Mouse (Mus musculus): ENCODE data around the gene Des. TPM values are rescaled to one million over a fixed set of nuclear protein-coding genes. Genes with fewer than 3 reads are reported as not detected.
A peak's percentile ranks its signal among the peaks of the same experiment; 100 is the strongest.

The Des gene
- total RNA-seq, 2 experiments from 2014 or later, result 1,482 to 1,503 TPM

DNA sequence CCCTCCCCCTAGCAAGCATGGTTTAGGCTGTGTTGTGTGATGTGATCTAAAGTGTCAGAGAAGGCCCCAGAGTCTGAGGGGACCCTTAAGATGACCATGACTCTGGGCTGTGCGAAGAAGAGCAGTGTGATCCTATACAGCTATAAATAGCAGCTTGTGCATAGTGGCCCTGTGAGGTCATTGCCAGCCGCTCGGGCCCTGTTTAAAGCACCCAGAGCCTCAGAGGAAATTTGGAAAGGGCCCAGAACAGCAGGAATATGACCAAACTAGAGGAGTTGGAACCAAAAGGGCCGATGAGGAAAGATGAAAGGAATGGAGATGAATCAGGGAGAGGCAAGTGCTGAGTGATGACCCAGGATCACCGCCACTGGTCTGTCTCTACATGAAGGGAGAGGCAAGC is 12.8 kb upstream of the Des start:
- DNase-seq, result no peak

DNA sequence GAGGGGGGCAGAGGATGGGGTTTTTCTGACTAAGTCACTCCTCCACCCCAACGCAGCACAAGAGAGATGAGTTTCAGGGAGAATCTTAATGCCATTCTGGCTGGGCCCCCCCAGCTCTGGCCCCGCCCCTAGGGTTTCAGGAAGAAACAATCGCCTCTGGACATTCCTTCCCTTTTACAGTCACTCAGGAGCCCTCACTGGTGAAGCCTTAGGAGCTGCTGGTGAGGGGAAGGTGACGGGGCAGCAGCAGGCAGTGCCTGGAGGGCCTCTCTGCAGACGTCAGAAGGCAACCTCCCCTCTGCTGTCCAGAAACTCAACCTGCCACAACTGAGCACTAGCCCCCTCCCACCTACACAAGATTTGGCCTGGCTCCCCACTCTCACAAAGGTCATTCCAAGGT is 10.9 kb upstream of the Des start:
- no peak for DNase-seq

DNA sequence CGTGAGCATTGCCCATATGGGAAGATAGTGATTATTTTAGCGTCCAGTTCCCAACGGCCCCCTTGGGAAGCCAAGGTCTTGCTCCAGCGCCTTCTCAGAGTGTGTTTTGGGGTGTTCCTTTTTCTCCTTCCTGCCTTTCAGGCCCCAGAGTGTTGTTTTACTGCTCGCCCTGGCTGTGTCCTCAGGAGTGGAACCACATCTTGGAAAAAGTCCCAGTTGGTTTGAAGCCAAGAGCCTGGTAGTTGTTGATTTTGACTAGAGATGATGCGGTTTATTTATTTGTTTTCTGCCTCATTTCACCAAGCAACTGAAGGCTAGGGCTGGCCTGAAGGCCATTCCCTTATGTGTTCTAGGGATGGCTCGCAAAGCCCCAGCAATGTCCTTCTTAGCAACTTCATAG is 2.9 kb upstream of the Des start:
- DNase-seq, result peak; percentile 54

DNA sequence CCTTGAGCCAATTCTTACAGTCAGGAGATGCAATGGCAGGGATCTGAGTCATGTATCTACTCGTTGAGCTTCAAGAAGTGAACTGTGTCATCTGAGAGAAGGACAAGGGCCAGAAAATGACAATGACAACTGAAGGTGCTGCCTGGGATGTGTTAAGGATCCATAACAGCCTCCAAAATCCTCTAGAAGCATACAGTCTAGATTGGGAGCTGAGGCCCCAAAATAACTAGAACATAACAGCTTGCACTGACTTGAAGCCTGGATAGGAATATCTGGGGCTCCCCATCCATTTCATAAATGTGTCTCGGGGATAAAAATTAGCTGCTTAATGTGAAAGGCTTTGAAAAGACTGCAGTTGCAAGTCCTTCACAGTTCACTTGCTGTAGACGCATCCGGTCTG is 2.1 kb upstream of the Des start:
- no peak for DNase-seq

DNA sequence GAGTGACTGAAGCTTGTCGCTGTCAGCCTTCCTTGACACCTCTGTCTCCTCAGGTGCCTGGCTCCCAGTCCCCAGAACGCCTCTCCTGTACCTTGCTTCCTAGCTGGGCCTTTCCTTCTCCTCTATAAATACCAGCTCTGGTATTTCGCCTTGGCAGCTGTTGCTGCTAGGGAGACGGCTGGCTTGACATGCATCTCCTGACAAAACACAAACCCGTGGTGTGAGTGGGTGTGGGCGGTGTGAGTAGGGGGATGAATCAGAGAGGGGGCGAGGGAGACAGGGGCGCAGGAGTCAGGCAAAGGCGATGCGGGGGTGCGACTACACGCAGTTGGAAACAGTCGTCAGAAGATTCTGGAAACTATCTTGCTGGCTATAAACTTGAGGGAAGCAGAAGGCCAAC is 783 bp upstream of the Des start:
- DNase-seq, result no peak

DNA sequence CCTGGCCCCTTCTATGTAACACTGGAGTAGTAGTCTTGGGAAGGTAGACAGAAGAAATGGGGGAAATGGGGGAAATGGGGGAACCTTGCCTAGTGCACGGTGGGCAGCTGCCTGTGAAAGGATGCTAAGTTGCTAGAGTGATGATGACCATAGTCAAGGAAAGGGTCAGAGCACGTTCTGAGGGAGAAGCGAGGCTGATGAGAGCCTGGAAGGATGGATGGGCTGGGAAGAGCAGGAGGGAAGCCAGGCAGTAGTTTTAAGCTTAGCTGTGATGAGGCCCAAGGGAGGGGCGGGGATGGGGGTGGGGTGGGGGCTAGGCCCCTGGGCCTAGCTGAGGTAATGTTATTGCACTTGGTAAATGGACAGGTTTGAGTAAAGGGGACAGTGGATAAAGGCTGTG is 994 bp downstream of the Des start:
- no peak for DNase-seq

DNA sequence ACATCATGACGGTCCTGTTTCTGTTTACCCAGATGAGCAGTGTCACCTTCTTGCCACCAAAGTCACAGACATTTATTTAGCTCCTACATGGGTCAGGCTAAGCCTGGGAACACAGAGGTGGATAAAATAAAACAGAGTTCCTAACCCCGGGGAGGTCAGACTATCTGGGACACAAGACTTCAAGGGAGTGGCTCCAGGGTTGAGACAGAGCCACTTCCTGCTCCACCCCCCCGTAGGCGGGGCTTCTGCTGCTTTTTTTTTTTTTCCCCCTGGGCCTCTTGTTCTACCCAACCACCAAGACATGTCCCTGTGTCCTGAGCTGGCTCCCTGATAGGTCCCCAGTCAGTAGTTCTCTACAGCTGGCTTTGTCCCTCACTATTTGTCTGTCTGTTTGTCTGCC is 1.6 kb downstream of the Des start:
- DNase-seq, result no peak

DNA sequence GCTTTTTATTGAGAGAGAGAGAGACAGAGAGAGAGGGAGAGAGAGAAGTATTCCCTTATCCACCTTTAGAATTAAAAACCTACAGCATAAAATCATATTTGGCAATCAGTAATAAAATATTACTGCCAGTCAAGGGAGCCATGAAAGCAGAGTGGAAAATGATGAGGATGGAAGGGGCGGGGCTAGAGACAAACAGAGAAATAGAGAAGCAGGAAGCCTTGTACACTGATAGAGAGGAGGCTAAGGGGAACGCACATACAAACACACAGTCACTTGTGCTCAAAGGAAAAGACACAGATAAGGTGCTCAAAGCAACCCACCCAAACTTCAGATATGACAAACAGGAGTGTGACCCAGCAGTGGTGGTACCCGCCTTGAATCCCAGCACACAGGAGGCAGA is 3.7 kb downstream of the Des start:
- DNase-seq, result no peak

DNA sequence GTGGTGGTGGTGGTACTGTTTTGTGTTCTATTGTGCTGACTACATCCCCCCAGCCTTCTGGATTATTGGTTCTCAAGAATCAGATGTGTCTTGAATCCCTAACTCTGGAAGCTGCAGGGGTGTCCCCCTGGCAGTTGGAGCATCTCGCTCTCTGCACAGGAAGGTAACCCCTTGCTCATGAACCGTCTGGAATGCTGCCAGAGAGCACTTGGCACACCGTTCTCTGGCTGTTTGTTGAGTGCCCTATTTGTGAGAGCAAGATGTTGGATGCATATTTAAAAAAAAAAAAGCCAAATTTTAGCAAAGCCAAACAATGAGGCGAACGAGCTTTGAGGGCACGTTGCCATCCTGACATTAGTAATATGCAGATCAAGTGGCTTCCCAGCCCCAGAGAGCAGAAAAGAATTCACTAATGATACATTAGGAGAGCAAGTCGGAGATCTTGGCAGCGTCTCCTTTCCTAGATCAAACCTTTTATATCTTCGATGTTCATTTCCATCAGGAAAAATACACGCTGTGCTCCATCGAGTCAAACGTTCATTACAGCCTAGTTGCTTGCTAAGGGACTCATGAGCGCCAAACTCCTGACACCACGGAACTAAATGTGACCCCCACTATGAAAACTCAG is 5.5 kb downstream of the Des start:
- no peak for DNase-seq

DNA sequence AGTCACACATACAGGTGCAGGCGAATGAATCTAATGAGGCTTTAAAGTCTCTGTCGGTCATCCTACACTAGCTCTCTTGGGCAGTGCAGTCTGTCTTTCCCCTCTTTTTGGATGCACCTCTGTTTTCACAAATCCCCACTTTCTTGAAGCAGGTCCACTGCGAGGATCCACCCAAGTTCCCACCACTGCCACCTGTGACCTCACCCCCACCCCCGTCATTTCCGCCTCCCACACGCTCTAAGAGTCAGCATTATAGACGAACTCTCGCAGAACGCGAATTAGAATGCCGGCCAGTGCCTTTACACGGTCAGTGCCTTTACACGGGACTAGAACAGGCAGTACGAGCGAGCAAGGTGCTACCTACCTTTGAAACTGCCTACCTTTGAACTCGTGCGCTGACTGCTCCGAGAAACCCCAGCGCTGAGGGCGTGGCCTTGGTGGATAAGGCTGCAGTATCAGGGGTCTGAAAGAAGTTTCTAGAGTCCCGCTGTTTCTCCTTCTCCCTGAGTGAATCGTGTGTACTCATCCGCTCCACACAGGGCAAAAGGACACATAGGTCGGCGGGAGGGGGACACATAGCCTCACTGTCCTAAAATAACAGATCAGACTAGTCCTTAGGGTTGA is 9.3 kb downstream of the Des start:
- DNase-seq, result no peak

DNA sequence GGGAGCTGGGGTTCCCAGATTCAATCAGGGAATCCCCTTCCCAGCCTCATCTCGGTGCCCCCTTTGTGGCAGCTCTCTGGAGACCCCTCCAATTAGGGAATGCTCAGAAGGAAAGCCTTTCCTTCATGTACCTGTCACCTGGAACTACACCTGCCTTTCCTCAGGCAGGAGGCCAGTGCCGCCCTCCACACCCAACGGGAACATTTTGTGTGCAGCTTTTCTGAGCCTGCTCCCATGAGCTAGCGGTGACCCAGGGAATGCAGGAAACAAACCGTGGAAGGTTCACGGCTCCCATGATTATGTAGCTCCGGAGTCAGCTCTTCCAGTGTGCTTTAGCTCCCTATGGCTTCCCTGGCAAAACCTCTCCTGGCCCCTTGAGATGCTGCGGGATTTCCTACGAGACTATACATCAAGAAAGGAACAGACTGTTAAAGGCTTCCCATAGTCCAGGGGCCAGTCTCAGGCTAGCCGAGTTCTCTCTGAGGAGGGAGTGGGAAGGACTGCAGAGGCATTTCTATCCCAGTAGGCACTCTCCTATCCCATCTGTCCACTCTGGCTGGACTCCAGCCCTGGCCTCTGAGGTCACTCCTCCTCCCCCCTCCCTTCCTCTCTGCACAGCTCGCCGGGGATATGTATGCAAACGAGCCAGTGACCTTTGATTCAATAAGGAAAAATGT is 10.0 kb downstream of the Des start:
- DNase-seq, result peak; percentile 83

DNA sequence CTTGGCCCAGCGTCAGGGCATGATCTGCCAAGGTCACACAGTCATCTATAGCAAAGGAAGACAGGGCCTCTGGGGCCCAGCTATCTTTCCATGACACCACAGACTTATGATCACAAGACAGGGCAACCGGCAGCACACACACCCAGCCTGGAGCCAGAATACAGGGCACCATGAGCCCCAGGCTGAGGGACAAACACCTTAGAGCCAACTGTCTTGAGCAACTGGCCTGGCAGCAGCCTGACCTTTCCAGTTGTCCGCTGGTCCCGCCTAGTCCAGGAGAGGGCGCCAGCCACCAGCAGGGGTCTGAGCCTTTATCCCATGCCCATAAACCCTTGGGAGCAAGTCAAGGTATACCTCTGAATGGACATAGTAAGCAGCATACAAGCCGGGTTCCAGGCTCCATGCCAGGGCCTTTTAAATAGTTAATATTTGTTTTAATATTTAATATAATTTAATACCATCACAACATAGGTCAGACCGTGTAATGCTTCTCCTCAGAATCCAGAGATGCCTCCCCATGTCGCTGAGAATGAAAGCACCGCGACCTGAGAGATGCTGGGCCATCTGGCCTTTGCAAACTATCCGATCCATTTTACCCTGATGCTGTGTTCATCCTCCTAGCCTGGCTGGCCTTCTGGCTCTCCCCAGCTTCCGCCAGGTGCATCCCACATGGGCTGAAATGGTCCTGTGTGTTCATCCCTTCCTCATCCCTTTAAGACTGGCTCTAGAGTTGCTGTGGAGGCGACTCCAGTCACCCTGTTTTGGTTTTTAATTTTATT is 11.4 kb downstream of the Des start:
- peak; percentile 79 for DNase-seq

DNA sequence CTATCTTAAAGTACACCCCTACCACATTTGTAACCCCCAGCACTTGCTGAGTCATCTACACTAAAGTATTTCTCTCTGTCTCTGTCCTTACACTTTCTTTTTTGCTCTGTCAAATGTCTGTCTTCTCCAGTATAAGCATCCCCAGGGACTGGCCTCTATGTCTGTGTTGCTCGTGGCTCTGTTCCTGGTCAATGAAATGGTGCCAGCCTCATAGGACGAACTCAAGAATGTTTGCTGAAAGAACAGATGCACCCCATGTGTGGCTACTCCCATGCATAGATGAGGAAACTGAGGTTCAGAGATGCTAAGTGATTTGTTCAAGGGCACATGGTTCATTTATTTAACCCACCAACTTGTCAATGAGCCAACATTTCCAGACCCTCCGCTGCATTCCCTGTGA is 12.3 kb downstream of the Des start:
- no peak for DNase-seq

DNA sequence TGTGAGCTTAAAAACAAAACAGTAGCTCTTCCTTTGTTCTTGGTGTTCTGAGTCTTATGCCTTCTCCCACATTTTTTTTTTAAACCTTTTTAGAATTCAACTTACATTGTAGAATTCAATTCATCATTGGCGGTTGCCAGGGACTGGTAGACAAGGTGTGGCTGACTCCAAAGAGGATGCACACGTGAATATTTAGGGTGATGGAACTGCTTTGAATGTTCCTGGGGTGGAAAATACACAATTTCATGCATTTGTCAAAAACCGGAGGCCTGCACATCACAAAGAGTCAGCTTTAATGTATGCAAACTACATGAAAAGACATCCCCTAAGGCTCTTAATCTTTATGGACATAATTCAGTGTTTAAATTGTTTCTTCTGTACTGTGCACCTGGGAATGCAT is 13.1 kb downstream of the Des start:
- no peak for DNase-seq

DNA sequence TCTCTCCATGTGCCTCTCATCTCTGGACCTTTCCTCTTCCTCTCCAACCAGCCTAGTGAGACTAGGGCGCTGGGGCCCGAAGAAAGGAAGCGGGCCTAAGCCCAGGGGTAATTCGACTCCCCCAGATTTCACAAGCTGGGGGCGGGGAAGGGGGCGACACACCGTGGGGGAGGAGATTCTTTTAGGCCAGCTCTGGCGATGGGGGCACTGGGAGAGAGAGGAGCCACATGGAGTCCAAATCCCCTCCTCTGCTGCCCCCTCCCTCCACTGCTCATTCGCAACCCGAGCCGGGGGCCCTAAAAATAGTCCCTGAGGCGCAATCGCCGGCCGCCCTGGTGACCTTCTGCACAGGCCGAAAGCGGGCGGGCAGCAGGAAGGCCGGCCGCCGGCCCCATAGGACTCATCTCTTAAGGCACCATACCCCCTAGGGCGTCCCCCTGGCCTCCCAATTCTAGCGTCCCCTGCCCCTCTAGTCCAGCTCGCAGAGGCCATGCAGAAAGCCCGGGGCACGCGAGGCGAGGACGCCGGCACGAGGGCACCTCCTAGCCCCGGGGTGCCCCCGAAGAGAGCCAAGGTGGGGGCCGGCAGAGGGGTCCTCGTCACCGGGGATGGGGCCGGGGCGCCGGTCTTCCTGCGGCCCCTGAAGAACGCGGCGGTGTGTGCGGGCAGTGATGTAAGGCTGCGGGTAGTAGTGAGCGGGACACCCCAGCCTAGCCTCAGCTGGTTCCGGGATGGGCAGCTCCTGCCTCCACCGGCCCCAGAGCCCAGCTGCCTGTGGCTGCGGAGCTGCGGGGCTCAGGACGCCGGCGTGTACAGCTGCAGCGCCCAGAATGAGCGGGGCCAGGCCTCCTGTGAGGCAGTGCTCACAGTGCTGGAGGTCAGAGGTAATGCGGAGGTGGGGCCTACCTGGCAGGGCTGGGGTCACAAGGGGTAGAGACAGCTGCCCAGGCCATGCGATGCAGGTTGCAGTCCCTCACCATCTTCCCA is 15.1 kb downstream of the Des start, which contains the start of gene Speg:
Speg (plus strand) TSS at position 348 of the 987 bp plus-strand sequence.
- DNase-seq, result peak; percentile 63

DNA sequence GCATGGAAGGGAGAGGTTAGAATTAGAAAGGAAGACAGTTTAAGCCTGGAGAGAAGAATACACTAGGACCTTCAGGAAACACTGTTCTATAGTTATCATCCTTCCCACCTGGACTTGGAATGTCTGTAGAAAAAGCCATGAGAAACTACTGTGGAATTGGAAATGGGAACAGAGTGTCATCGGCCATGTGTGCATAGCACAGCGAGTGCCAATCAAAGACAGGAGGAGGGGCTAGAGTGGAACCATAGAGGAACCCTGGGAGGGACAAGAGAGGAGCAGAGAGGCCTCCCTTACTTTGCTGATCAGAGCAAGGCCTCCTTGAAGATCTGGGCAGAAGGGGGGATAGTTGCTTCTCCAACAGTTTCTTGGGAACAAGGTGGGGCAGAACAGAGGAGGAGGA is 19.1 kb downstream of the Des start:
- no peak for DNase-seq

DNA sequence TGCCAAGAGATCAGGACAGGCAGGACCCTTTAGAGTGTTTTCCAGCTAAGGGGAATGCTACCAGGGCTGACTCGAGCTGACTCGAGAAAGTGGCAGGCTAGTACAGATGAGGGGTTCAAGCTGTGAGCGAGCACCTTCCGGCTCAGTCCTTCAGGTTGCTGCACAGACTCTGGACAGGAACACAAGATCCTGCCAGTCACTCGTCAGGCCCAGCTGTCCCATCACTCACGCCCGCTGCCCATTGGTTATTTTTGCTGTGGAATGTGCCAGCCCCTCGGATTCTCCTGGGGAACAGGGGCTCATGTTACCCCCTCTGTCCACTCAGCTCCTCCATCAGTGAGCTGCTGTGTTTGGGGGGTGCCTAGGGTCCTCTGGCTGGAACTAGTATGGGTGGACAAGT is 19.8 kb downstream of the Des start:
- DNase-seq, result peak; percentile 48

DNA sequence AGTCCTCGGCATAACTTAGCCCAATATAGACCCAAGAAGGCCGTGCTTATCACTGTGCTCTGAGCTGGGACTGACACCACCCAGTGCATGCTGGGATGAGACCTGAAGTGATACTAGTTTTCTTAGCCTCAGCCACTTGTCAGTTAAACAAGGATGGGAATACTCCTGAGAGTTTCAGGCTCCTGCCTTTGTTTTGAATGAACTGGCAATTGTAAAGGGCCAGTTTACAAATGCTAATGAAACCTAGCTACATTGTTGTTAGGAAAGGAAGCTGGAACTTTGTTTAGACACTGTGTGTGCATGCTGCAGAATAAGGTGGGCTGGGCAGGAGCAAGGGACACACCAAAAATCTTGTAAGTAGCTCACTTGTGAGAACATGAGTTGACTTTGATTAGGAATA is 20.8 kb downstream of the Des start:
- no peak for DNase-seq

DNA sequence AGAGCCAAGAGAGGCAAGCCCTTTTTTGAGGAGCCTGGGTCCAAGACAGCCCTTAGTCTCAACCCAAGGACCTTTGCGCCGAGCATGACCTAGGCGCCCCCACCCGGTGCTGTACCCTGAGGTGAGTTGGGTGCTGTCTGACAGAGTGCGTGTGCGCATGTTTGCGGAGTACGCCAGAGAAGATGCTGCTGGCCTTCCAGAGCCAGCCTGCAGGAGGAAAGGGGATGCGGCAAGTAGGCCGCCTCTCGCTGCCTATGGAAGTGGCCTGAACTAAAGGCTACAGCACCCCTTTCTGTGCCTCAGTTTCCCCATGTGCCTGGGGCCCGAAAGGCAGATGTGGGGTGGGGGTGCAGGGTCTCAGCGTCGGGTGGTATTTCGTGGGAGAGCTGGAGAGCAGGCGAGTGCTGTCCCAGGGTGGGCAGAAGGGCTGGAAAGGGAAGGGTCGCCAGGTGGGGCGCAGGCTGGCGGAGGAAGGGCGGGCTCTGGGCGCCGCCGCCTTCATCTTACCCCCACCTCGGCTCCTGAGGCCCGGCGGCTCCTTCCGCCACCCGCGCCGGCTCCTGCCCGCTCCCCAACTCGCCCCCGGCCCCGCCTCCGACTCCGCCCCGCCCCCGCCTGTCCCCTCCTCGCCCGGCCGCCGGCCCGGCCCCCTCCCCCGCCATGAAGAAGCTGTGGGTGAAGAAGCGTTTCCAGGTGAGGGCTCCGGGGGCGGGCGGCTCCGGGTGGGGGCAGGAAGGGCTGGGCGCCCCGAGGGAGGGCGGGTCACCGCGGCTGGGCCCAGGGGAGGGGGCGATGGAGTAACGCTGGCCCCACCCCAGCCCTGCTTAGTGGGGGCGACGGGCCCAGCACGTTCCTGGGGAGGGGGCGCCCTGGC is 21.6 kb downstream of the Des start:
- peak; percentile 51 for DNase-seq

DNA sequence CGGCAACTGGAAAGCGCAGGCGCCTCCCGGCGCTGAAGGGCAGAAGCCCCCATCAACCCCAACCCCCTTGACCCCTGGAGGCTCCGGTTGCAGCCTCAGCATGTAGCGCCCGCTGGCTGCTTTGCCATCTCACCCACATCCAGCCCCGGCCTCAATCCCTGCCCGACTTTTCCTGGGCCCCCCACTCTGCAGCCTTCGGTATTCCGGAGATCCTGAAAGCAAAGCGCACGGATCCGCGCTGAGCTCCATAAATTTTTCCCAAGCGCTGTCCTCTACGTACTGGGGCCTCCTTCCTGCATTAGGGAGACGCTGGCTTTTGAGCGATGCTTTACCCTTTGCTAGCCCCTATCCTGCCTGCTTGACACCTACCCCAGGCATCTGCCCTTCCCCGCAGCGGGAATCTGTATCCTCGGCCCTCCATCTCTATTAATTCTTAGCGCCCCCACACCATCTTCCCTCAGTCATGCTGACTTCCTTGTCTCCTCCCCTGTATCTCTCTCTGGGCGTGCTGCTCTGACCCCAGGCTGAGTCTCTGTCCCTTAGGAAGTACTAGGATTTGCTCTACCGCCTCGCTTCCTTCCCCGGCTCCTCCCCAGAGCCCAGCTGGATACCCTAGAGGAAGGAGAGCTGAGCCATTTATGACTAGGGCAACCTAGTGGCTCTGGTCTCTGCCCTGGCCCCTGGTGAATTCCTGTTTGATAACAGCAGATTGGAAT is 22.4 kb downstream of the Des start:
- DNase-seq, result no peak

Measured in gastrocnemius, postnatal 10 days (tissue).